Mouse (Mus musculus) liver, postnatal 0 days (tissue): ENCODE data around the gene Bmpr2. TPM values are rescaled to one million over a fixed set of nuclear protein-coding genes. Genes with fewer than 3 reads are reported as not detected.

Experiments
- ATAC-seq: fragments of 200-750 bp; cut with Nextera tagmentation; 2 replicates; pipeline ENCODE4 v1.8.0; 2017; ENCODE audit warnings: mild to moderate bottlenecking, moderate library complexity
- DNase-seq: peaks from one replicate; pipeline ENCODE4 v3.0.0-alpha.2; 2016
- H3K27ac ChIP-seq: fragments of 300-500 bp; sonication (generic); 2 replicates; pipeline ENCODE4 v1.5.1; 2014; ENCODE audit warnings: antibody characterized with exemption, moderate library complexity, mild to moderate bottlenecking, low read depth
- H3K27me3 ChIP-seq: fragments of 300-500 bp; sonication (generic); 2 replicates; pipeline ENCODE4 v1.6.1; 2014; ENCODE audit warnings: low read length, control low read depth, mixed read lengths; ENCODE audit not compliant: insufficient read depth
- H3K36me3 ChIP-seq: fragments of 300-500 bp; sonication (generic); replicated peaks from 2 replicates; pipeline ENCODE4 v1.6.1; 2014; ENCODE audit warnings: mild to moderate bottlenecking, control low read depth, low read length, moderate library complexity, mixed read lengths; ENCODE audit not compliant: insufficient read depth
- H3K4me1 ChIP-seq: fragments of 300-500 bp; sonication (generic); 2 replicates; pipeline ENCODE4 v1.6.1; 2014; ENCODE audit warnings: antibody characterized with exemption, mild to moderate bottlenecking, control low read depth; ENCODE audit not compliant: insufficient read depth
- H3K4me2 ChIP-seq: fragments of 300-500 bp; sonication (generic); 2 replicates; pipeline ENCODE4 v1.6.1; 2014; ENCODE audit warnings: low read depth, mild to moderate bottlenecking, low read length, moderate library complexity, mixed read lengths
- H3K4me3 ChIP-seq: fragments of 300-500 bp; sonication (generic); 2 replicates; pipeline ENCODE4 v1.5.1; 2014; ENCODE audit warnings: low read depth, low read length
- H3K9ac ChIP-seq: fragments of 300-500 bp; sonication (generic); replicated peaks from 2 replicates; pipeline ENCODE4 v1.6.1; 2014; ENCODE audit warnings: mild to moderate bottlenecking, moderate library complexity
- H3K9me3 ChIP-seq: fragments of 300-500 bp; sonication (generic); 2 replicates; pipeline ENCODE4 v1.6.1; 2016; ENCODE audit warnings: mild to moderate bottlenecking, control low read depth, low read length, mixed read lengths
- CTCF ChIP-seq: sonication (generic); IDR thresholded peaks from 2 replicates; pipeline ENCODE4 v1.5.1; 2016; ENCODE audit warnings: antibody characterized with exemption, low read depth
- EP300 ChIP-seq: IDR thresholded peaks from 2 replicates; pipeline ENCODE4 v1.6.1; 2016; ENCODE audit warnings: antibody characterized with exemption, low read depth, mild to moderate bottlenecking
- WGBS: fragments of 180-500 bp; shearing (Covaris S2); extraction: QIAGEN DNeasy Blood & Tissue Kit; methylation state at CpG from one replicate; pipeline ENCODE4 v1.1.7; 2014; ENCODE audit not compliant: insufficient replicate concordance; 5-methylcytosine and 5-hydroxymethylcytosine counted together
- polyA plus RNA-seq: library from polyadenylated mRNA; unstranded; fragments of >200 nt; fragmentation: Nextera tagmentation; extraction: Ambion mirVana; gene quantifications from 2 replicates; pipeline ENCODE4 v1.2.1, GENCODE M21; 2015

Bmpr2 gene
- polyA plus RNA-seq, 1 experiment from 2014 or later, result 1.8 TPM

DNA sequence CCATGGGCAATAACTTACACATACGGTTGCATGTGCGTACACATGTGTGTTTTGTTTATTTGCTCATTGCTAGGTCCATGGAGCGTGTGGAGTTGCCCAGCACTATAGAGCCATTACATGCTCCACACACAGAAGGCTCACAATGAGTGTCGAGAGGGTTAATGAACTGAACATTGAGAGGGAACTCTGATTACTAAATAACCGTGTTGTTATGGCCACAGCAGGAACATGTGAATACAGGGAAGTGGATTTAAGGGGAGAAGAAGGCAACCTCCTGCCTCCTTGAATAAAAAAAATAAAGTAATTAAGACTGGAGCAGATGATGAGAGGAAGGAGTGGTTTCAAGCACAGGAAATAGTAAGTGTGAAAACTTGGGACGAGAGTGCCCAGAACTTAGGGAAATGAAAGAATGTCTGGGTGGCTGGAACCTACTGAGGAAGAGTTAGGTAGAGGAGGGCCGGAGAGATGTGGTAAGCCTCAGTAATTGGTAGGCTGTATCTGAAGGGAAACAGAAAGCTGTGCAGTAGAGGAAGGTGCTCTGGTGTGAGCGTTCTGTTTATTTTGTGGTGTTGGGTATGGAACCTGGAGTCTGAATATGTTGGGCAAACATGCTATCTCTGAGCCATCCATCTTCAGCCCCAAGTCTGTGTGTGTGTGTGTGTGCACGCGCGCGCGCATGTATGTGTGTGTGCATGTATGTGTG lies 143.8 kb downstream of the Bmpr2 start:
- Histone ChIP-seq H3K4me3 (no peak overlapping the region), H3K4me2 (no peak overlapping the region), H3K4me1 (peaks cover 2% of the 10 kb centered on the region; the same call in 1 of the 2 replicates), H3K36me3 (no peaks in the 10 kb centered on the region), H3K9ac (no peak overlapping the region), H3K27ac (no peak overlapping the region), H3K9me3 (no peaks in the 10 kb centered on the region), H3K27me3 (no peaks in the 10 kb centered on the region)
- WGBS, result 77% methylated on average over 13 of the region's 13 CpGs
- ATAC-seq, result no peak
- TF ChIP-seq EP300 (no peak), CTCF (no peak)
- no peak for DNase-seq

DNA sequence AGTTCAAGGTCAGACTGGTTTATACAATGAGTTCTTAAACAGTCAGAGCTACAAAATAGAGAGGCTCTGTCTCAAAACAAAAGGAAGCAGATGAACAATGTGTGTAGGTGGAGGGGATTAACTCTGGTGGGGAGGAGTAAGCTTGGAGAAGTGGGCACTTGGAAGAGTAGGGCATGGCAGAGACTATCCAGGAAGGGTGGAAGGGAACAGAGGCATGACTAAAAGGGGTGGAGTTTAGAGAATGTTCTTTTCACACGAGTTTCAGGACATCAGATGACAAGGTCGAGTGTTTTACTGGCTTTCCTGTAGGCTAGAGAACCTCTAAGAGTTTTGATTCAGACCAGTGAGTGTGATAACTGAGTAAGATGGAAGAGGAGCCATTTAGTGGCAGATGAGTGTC lies 144.5 kb downstream of the Bmpr2 start:
- Histone ChIP-seq H3K9me3 (no peaks in the 10 kb centered on the region), H3K4me2 (no peak overlapping the region), H3K4me3 (no peak overlapping the region), H3K4me1 (no peaks in the 10 kb centered on the region), H3K9ac (no peak overlapping the region), H3K27me3 (no peaks in the 10 kb centered on the region), H3K27ac (no peak overlapping the region), H3K36me3 (no peaks in the 10 kb centered on the region)
- WGBS, result 21% methylated on average over 2 of the region's 2 CpGs
- DNase-seq (no peak), ATAC-seq (no peak)
- no peak for TF ChIP-seq EP300
- TF ChIP-seq CTCF, result no peak

DNA sequence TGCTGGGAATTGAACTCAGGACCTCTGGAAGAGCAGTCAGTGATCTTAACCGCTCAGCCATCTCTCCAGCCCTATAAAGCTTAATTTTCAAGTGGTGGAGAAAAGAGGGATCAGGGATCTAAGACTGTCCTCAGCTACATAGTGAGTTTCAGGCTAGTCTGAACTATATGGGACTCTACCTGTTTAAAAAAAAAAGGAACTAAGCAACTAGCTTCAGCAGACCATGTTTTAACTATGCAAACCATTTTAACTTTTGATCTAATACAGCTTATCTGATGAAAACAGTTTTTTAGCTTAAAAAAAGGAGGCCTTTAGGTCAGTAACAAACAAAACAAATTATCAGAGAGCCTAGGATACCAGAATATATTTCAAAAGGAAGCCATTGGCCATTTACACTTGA lies 147.7 kb downstream of the Bmpr2 start:
- Histone ChIP-seq H3K4me2 (no peak overlapping the region), H3K4me1 (0 out of 2 replicates have a peak, but pooled peaks cover under 1% of the 10 kb centered on the region), H3K36me3 (no peaks in the 10 kb centered on the region), H3K9me3 (no peaks in the 10 kb centered on the region), H3K4me3 (no peak overlapping the region), H3K27ac (no peak overlapping the region), H3K9ac (no peak overlapping the region), H3K27me3 (no peaks in the 10 kb centered on the region)
- TF ChIP-seq EP300 (no peak), CTCF (no peak)
- WGBS, result 94% methylated on average over 1 of the region's 1 CpGs
- DNase-seq, result no peak
- no peak for ATAC-seq

DNA sequence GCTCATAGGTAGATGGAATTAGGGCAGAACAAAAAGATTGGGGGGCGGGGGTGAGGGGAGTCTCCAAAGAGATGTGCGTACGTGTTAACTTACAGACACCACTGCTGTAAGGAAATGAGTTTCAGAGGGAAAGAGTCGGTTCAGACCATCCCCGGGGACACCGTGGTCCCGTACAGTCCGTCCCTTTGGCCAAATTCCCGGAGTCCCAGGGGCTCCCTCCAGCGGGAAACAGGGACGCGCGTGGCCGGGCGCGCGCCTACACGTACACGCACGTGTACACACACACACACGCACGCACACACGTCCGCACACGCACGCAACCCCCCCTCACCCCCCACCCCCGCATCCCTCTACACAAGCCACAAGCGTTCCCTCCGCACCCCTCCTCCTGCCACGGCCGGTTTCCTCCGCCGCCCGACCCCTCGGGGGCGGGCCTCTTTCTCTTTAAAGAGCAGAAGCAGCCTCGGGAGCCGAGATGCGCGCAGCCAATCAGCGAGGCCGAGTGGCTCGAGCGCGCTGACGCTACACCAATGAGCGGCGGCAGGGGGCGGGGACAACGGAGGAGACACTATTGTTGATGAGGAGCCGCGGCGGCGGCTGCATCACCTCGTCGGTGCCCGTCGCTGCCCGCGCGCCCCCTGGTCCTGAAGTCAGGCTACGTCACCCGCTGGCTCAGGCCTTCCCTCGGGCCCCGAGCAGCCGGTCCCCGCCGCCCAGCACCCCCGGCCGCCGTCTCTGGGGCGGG lies 149.4 kb downstream of the Bmpr2 start, which contains the start of gene Fam117b:
Gene Fam117b, plus strand, starts transcription at position 594 of the 745 bp plus-strand sequence.
- under 1% methylated on average over 63 of the region's 72 CpGs for WGBS
- ATAC-seq, result peak; percentile 95
- peaks cover 5% of the 10 kb centered on the region; the same call in 1 of the 2 replicates for H3K4me1 ChIP-seq

DNA sequence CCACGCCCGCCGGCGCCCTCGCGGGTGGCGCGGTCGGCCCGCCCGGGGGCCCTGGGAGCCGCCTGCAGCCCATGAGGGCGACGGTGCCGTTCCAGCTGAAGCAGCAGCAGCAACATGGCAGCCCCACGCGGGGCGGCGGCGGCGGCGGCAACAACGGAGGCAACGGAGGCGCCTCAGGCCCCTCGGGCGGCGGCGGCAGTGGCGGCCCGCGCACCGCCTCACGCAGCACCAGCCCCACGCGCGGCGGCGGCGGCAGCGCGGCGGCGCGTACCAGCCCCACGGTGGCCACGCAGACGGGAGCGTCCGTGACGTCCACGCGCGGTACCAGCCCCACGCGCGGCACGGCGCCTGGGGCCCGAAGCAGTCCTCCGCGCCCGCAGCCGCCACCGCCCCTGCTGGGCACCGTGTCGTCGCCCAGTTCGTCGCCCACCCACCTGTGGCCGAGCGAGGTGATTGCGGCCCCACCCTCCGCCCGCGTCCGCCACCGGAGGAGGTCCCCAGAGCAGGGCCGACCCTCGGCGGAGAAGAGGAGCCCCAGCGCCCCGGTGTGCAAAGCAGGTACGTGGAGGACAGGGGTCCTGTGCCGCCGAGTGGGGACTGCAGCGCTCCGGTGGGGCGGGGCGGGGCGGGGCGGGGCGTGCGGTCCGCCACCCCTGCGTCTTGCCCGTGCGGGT lies 150.1 kb downstream of the Bmpr2 start:
- Histone ChIP-seq H3K9ac (peak overlapping the region; percentile 88), H3K4me3 (peak overlapping the region; percentile 84), H3K27ac (peak overlapping the region; percentile 94), H3K9me3 (no peaks in the 10 kb centered on the region), H3K36me3 (no peaks in the 10 kb centered on the region), H3K27me3 (no peaks in the 10 kb centered on the region), H3K4me2 (peak overlapping the region; percentile 99), H3K4me1 (peaks cover 5% of the 10 kb centered on the region; the same call in 1 of the 2 replicates)
- TF ChIP-seq EP300 (no peak), CTCF (no peak)
- ATAC-seq (peak; percentile 41), DNase-seq (peak; percentile 65)
- WGBS, result 2% methylated on average over 64 of the region's 98 CpGs

More for the DNA sequence above, 149.4 kb downstream of the Bmpr2 start, which contains the start of gene Fam117b:
- no peaks in the 10 kb centered on the region for H3K27me3 ChIP-seq
- peak; percentile 98 for DNase-seq
- H3K4me3 ChIP-seq, result peak within 1 kb of the TSS; percentile 84
- H3K36me3 ChIP-seq, result no peaks in the 10 kb centered on the region
- peak; percentile 28 for TF ChIP-seq CTCF
- TF ChIP-seq EP300, result 0 out of 2 replicates have a peak, but pooled peaks have one; percentile 35
- no peaks in the 10 kb centered on the region for H3K9me3 ChIP-seq
- peak within 1 kb of the TSS; percentile 88 for H3K9ac ChIP-seq
- H3K27ac ChIP-seq, result peak within 1 kb of the TSS; percentile 94
- H3K4me2 ChIP-seq, result peak within 1 kb of the TSS; percentile 99

DNA sequence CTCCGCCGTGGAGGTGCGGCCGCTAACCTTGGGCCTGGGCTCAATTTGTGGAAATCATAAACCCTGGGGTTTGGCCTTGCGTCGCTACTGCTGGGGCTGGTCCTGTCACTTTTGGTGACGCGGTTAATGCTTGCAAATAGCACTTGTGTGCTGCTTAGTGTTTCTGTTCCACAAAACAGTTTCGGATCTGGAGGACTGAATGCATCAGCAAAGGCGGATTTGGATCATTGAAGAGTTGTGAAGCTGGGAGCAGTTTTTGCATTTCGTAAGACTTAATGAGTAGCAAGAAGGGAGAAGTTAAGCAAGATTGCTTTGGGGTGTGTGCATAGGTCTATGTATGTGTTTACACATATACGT lies 150.6 kb downstream of the Bmpr2 start:
- ATAC-seq (0 out of 2 replicates have a peak, but pooled peaks have one; percentile 1), DNase-seq (no peak)
- TF ChIP-seq CTCF (no peak), EP300 (no peak)
- H3K36me3 ChIP-seq, result no peaks in the 10 kb centered on the region
- peaks cover 5% of the 10 kb centered on the region; the same call in 1 of the 2 replicates for H3K4me1 ChIP-seq
- H3K9me3 ChIP-seq, result no peaks in the 10 kb centered on the region
- no peaks in the 10 kb centered on the region for H3K27me3 ChIP-seq
- 2% methylated on average over 12 of the region's 12 CpGs for WGBS
- H3K27ac ChIP-seq, result peak overlapping the region; percentile 94
- peak overlapping the region; percentile 99 for H3K4me2 ChIP-seq
- H3K9ac ChIP-seq, result peak overlapping the region; percentile 88
- peak overlapping the region; percentile 84 for H3K4me3 ChIP-seq
